Mouse (Mus musculus) heart, postnatal 0 days (tissue): Measurements from ENCODE around the gene Zfp131. TPM values are rescaled to one million over a fixed set of nuclear protein-coding genes. Genes with fewer than 3 reads are reported as not detected.

Experiments used
- ATAC-seq: fragments of 200-750 bp; cut with Nextera tagmentation; 2 replicates; pipeline ENCODE4 v1.8.0; 2017; ENCODE audit warnings: low read depth, moderate number of reproducible peaks, moderate library complexity; ENCODE audit not compliant: insufficient read depth
- DNase-seq: peaks from one replicate; pipeline ENCODE4 v3.0.0-alpha.2; 2016; ENCODE audit warnings: low spot score
- H3K27ac ChIP-seq: fragments of 300-500 bp; sonication (generic); 2 replicates; pipeline ENCODE4 v1.5.1; 2014; ENCODE audit warnings: low read depth, mild to moderate bottlenecking
- H3K27me3 ChIP-seq: fragments of 300-500 bp; sonication (generic); 2 replicates; pipeline ENCODE4 v1.6.1; 2014; ENCODE audit warnings: low read length, mixed read lengths; ENCODE audit not compliant: control insufficient read depth, insufficient read depth
- H3K36me3 ChIP-seq: fragments of 300-500 bp; sonication (generic); replicated peaks from 2 replicates; pipeline ENCODE4 v1.6.1; 2014; ENCODE audit warnings: low read length, mixed read lengths; ENCODE audit not compliant: control insufficient read depth, insufficient read depth
- H3K4me1 ChIP-seq: fragments of 300-500 bp; sonication (generic); 2 replicates; pipeline ENCODE4 v1.6.1; 2014; ENCODE audit warnings: antibody characterized with exemption; ENCODE audit not compliant: control insufficient read depth, insufficient read depth
- H3K4me2 ChIP-seq: fragments of 300-500 bp; sonication (generic); 2 replicates; pipeline ENCODE4 v1.6.1; 2014; ENCODE audit warnings: low read depth, mild to moderate bottlenecking, low read length, moderate library complexity
- H3K4me3 ChIP-seq: fragments of 300-500 bp; sonication (generic); 2 replicates; pipeline ENCODE4 v1.5.1; 2014; ENCODE audit warnings: low read depth, low read length
- H3K9ac ChIP-seq: fragments of 300-500 bp; sonication (generic); replicated peaks from 2 replicates; pipeline ENCODE4 v1.6.1; 2014; ENCODE audit warnings: low read depth, low read length, mixed read lengths
- H3K9me3 ChIP-seq: fragments of 300-500 bp; sonication (generic); replicated peaks from 2 replicates; pipeline ENCODE4 v1.6.1; 2016; ENCODE audit warnings: low read length; ENCODE audit not compliant: control insufficient read depth
- CTCF ChIP-seq: IDR thresholded peaks from 2 replicates; pipeline ENCODE4 v1.5.1; 2016; ENCODE audit warnings: antibody characterized with exemption, control low read depth, low read depth
- EP300 ChIP-seq: IDR thresholded peaks from 2 replicates; pipeline ENCODE4 v1.6.1; 2016; ENCODE audit warnings: antibody characterized with exemption, low read depth
- WGBS: fragments of 180-500 bp; shearing (Covaris S2); extraction: QIAGEN DNeasy Blood & Tissue Kit; methylation state at CpG from one replicate; pipeline ENCODE4 v1.1.7; 2014; 5-methylcytosine and 5-hydroxymethylcytosine counted together
- polyA plus RNA-seq: library from polyadenylated mRNA; unstranded; fragments of >200 nt; fragmentation: Nextera tagmentation; extraction: Ambion mirVana; gene quantifications from 2 replicates; pipeline ENCODE4 v1.2.1, GENCODE M21; 2015
- total RNA-seq: library from RNA; depleted of rRNA; stranded (reverse); fragments of >200 nt; gene quantifications from 2 replicates; pipeline ENCODE4 v1.2.3, GENCODE M21; 2014; ENCODE audit warnings: low replicate concordance

Zfp131 gene
- total and polyA plus RNA-seq, 2 experiments from 2014 or later = 15.5 to 24.2 TPM

DNA sequence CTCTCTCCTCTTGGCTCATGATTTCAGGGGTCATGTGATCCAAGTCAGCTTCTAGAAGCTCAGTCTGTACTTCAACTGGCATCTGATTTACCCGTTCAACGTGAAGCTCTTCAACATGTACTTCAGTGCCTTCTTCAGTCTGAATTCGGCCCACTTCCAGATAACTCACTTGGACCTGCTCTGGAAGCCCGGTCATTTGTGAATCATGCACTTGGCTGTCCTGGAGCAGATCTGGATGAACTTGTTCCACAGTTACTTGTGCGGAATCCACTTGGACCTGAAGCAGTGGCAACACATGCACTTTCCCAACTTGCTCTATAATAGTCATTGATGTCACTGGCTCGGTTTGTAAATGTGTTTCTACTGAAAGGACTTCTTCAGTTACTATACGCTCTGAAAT, 24.2 kb downstream of the Zfp131 start:
- Histone ChIP-seq H3K36me3 (peaks cover 66% of the 10 kb centered on the region), H3K9me3 (no peaks in the 10 kb centered on the region), H3K4me3 (no peak overlapping the region), H3K27me3 (no peaks in the 10 kb centered on the region), H3K9ac (no peak overlapping the region), H3K27ac (no peak overlapping the region), H3K4me1 (no peaks in the 10 kb centered on the region), H3K4me2 (no peak overlapping the region)
- TF ChIP-seq CTCF (no peak), EP300 (no peak)
- DNase-seq = no peak
- ATAC-seq = no peak
- 88% methylated on average over 7 of the region's 7 CpGs for WGBS

DNA sequence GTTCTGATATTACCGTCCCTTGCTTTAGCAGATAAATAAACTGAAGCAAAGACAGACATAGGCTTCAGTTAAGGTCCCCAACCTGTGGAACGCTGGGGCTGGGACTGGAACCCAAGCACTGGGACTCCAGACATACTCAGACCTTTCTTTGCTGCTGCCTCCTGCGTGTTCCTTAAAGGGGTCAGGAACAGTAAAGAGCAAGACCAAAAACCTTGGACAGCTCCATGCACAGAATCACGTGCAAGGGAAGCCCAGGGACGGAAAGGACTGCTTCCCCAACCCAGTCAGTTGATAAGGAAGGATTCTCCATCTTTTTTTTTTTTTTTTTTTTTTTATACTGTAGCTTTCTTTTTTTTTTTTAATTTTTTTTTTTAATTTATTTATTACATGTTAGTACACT, 33.9 kb downstream of the Zfp131 start:
- WGBS = 32% methylated on average over 5 of the region's 5 CpGs
- TF ChIP-seq CTCF = no peak
- no peak for TF ChIP-seq EP300
- Histone ChIP-seq H3K9ac (no peak overlapping the region), H3K4me3 (no peak overlapping the region), H3K4me1 (0 out of 2 replicates have a peak, but pooled peaks cover 5% of the 10 kb centered on the region), H3K4me2 (peak overlapping the region; percentile 93; the same call in 1 of the 2 replicates), H3K27me3 (no peaks in the 10 kb centered on the region), H3K27ac (no peak overlapping the region), H3K36me3 (peaks cover 9% of the 10 kb centered on the region; the same call in 1 of the 2 replicates), H3K9me3 (no peaks in the 10 kb centered on the region)
- no peak for DNase-seq
- ATAC-seq = no peak

DNA sequence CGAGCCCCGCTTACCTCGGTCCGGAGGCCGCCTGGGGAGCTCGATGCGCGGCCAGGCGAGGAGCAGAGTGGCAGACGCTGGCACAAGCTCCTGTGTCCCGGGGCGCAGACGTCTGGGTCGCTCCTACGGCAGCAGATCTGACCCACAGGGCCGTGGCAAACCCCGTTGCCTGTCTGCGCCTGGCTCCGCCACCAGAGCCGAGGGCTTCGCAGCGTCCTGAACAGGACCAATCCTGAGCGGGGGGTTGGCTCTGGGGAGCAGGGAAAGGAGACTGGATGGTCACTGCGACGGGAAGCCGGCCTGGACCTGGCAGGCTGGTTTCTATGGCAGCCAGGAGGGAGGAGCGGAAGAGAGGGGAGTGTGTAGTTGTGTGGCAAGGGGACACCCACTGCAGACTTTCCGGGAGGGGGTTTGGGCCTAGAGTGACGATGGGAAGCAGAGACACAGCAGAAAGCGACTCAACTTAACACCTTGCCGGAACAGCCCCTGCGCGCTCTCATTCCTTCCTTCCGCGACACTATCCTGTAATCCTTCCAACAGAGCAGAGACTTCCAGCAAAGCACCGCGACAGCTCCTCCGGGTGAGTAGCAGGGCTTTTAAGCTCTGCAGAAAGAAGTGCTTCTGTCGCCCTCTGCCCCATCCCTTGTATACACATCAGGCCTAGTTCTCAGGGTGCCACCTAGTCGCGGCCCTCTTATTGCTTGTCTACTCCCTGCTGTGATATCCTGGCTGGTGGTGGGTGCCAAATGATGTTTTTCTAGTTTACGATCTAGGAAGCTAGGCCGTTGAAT, 34.8 kb downstream of the Zfp131 start, which contains the start of gene Nim1k:
Gene Nim1k (minus strand): TSS at position 202 of the 791 bp plus-strand sequence.
- no peaks in the 10 kb centered on the region for H3K27me3 ChIP-seq
- peak within 1 kb of the TSS; percentile 59 for H3K9ac ChIP-seq
- WGBS = 1% methylated on average over 42 of the region's 43 CpGs
- peak within 1 kb of the TSS; percentile 66; the same call in 1 of the 2 replicates for H3K27ac ChIP-seq
- H3K4me3 ChIP-seq = peak within 1 kb of the TSS; percentile 57
- ATAC-seq (peak; percentile 97), DNase-seq (peak; percentile 82)
- TF ChIP-seq CTCF (no peak), EP300 (no peak)
- H3K4me2 ChIP-seq = peak within 1 kb of the TSS; percentile 93
- no peaks in the 10 kb centered on the region for H3K9me3 ChIP-seq
- 0 out of 2 replicates have a peak, but pooled peaks cover 5% of the 10 kb centered on the region for H3K4me1 ChIP-seq
- peaks cover under 1% of the 10 kb centered on the region; the same call in 1 of the 2 replicates for H3K36me3 ChIP-seq

DNA sequence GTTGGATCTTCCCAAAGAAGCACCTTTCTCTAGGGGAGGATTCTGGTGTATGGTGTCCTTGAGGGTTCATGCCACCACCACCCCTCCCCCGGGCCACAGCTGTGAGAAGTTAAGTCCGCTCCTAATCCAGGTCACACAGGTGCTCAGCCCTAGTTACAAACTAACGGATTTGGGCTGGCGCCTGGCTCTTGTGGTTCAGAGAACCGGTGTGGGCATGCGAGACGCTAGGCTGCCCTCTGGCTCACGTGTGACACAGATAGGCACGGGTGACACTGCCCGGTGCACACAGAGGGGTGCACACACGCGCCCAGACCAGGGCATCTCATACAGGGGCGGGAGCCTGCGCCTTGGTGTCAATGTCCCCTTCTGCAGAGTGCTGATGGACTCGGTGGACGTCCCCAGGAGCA, 35.5 kb downstream of the Zfp131 start:
- TF ChIP-seq EP300 = no peak
- TF ChIP-seq CTCF = no peak
- DNase-seq (no peak), ATAC-seq (peak; percentile 42)
- Histone ChIP-seq H3K36me3 (no peaks in the 10 kb centered on the region), H3K4me2 (peak overlapping the region; percentile 93), H3K9me3 (no peaks in the 10 kb centered on the region), H3K27me3 (no peaks in the 10 kb centered on the region), H3K4me1 (0 out of 2 replicates have a peak, but pooled peaks cover 5% of the 10 kb centered on the region), H3K9ac (peak overlapping the region; percentile 59), H3K27ac (peak overlapping the region; percentile 66; the same call in 1 of the 2 replicates), H3K4me3 (peak overlapping the region; percentile 57)
- WGBS = 2% methylated on average over 16 of the region's 16 CpGs

DNA sequence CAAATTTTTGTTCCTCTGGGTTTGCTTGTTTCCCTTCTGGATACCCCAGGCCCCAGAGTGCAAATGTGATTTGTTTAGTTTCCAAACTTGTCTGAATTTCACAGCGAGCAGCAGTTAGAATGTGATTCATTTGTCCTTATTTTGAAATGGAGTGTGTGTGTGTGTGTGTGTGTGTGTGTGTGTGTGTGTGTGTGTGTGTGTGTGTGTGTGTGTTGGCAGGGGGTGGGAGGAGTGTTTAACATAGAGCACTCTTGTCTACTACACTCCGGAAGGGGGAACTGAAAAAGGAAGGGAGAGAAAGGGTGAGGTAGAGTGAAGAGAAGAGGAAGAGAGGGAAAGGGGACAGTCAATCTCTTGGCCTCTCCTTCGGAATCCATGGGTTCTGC, 36.1 kb downstream of the Zfp131 start:
- ATAC-seq (no peak), DNase-seq (no peak)
- no peaks in the 10 kb centered on the region for H3K36me3 ChIP-seq
- H3K4me2 ChIP-seq = peak overlapping the region; percentile 93
- WGBS = 36% methylated on average over 3 of the region's 3 CpGs
- no peak overlapping the region for H3K9ac ChIP-seq
- H3K27me3 ChIP-seq = no peaks in the 10 kb centered on the region
- H3K9me3 ChIP-seq = no peaks in the 10 kb centered on the region
- TF ChIP-seq EP300 = no peak
- TF ChIP-seq CTCF = no peak
- H3K27ac ChIP-seq = no peak overlapping the region; the same call in 1 of the 2 replicates
- peak overlapping the region; percentile 57; the same call in 1 of the 2 replicates for H3K4me3 ChIP-seq
- H3K4me1 ChIP-seq = 0 out of 2 replicates have a peak, but pooled peaks cover 5% of the 10 kb centered on the region
